Mouse (Mus musculus): ENCODE measurements around the gene Atp2a1. TPM values are rescaled to one million over a fixed set of nuclear protein-coding genes. Genes with fewer than 3 reads are reported as not detected.

Gene Atp2a1
- polyA plus RNA-seq, 1 experiment from 2014 or later: 3.1 TPM

- DNase-seq (ENCODE audit: low spot score): no peak
Observed at GRCm38 (mm10) chr7:126473470-126474086, 10.7 kb upstream of the Atp2a1 start.

GRCm38 (mm10) chr7:126472713-126473112, 9.8 kb upstream of the Atp2a1 start:
- no peak for DNase-seq (ENCODE audit: low spot score)

GRCm38 (mm10) chr7:126472306-126472705, 9.4 kb upstream of the Atp2a1 start:
- peak; percentile 82 for DNase-seq (ENCODE audit: low spot score)

GRCm38 (mm10) chr7:126471853-126472252, 8.9 kb upstream of the Atp2a1 start:
- DNase-seq (ENCODE audit: low spot score): peak; percentile 32

- no peak for DNase-seq (ENCODE audit: low spot score)
Observed at GRCm38 (mm10) chr7:126471361-126471760, 8.5 kb upstream of the Atp2a1 start.

- DNase-seq (ENCODE audit: low spot score): peak; percentile 86
Observed at GRCm38 (mm10) chr7:126470077-126470476, 7.2 kb upstream of the Atp2a1 start.

- DNase-seq (ENCODE audit: low spot score): no peak
Observed at GRCm38 (mm10) chr7:126467834-126468627, 5.1 kb upstream of the Atp2a1 start.

GRCm38 (mm10) chr7:126467271-126467670, 4.4 kb upstream of the Atp2a1 start:
- DNase-seq (ENCODE audit: low spot score): peak; percentile 62

- DNase-seq (ENCODE audit: low spot score): no peak
Observed at GRCm38 (mm10) chr7:126466707-126467106, 3.8 kb upstream of the Atp2a1 start.

- DNase-seq (ENCODE audit: low spot score): no peak
Observed at GRCm38 (mm10) chr7:126466116-126466515, 3.2 kb upstream of the Atp2a1 start.

- no peak for DNase-seq (ENCODE audit: low spot score)
Observed at GRCm38 (mm10) chr7:126465246-126466030, 2.5 kb upstream of the Atp2a1 start.

GRCm38 (mm10) chr7:126464836-126465235, 1.9 kb upstream of the Atp2a1 start:
- DNase-seq (ENCODE audit: low spot score): no peak

GRCm38 (mm10) chr7:126464121-126464520, 1.2 kb upstream of the Atp2a1 start:
- peak; percentile 34 for DNase-seq (ENCODE audit: low spot score)

- DNase-seq (ENCODE audit: low spot score): no peak
Observed at GRCm38 (mm10) chr7:126463547-126463946, 639 bp upstream of the Atp2a1 start.

- DNase-seq (ENCODE audit: low spot score): no peak
Observed at GRCm38 (mm10) chr7:126461626-126462025, 1.3 kb downstream of the Atp2a1 start.

- no peak for DNase-seq (ENCODE audit: low spot score)
Observed at GRCm38 (mm10) chr7:126460623-126461399, 2.1 kb downstream of the Atp2a1 start.

GRCm38 (mm10) chr7:126458844-126459618, 3.9 kb downstream of the Atp2a1 start:
- DNase-seq (ENCODE audit: low spot score): no peak

- DNase-seq (ENCODE audit: low spot score): no peak
Observed at GRCm38 (mm10) chr7:126458225-126458624, 4.7 kb downstream of the Atp2a1 start.

GRCm38 (mm10) chr7:126456382-126457266, 6.3 kb downstream of the Atp2a1 start:
- peak; percentile 43 for DNase-seq (ENCODE audit: low spot score)

Measured in thymus, postnatal 0 days (tissue).